Mouse (Mus musculus) MEL (cell line): Measurements from ENCODE around the gene Stx3. TPM values are rescaled to one million over a fixed set of nuclear protein-coding genes. Genes with fewer than 3 reads are reported as not detected.

Experiments
- DNase-seq: peaks from one replicate; pipeline ENCODE4 v3.0.0; 2011; ENCODE audit warnings: low read depth, low spot score
- H3K27ac ChIP-seq: 2 replicates; pipeline ENCODE4 v1.5.1; 2012; ENCODE audit warnings: low read depth, mild to moderate bottlenecking, control low read depth, low read length, moderate library complexity; ENCODE audit not compliant: control insufficient read depth
- H3K27me3 ChIP-seq, 2 experiments: fragments of 150-350 bp in 1 of 2; sonication (generic) in 1 of 2; 2 replicates each; pipeline ENCODE4 v1.6.1; 2012; ENCODE audit warnings: low read length in 2 of 2, mild to moderate bottlenecking in 2 of 2, improper control_type of control experiment in 1 of 2, moderate library complexity in 1 of 2; ENCODE audit not compliant: insufficient read depth in 2 of 2, control insufficient read depth in 1 of 2
- H3K36me3 ChIP-seq, 2 experiments: 2 replicates each; pipeline ENCODE4 v1.6.1; 2012 to 2014; ENCODE audit warnings: low read length in 2 of 2, improper control_type of control experiment in 1 of 2, inconsistent platforms in 1 of 2, mild to moderate bottlenecking in 1 of 2; ENCODE audit not compliant: insufficient read depth in 2 of 2, control insufficient read depth in 1 of 2
- H3K4me1 ChIP-seq, 2 experiments: fragments of 150-350 bp in 1 of 2; sonication (generic) in 1 of 2; 2 replicates each; pipeline ENCODE4 v1.6.1; 2012; ENCODE audit warnings: low read length in 2 of 2, improper control_type of control experiment in 1 of 2, mild to moderate bottlenecking in 1 of 2; ENCODE audit not compliant: insufficient read depth in 2 of 2, control insufficient read depth in 1 of 2
- H3K4me3 ChIP-seq, 2 experiments: fragments of 150-350 bp in 1 of 2; sonication (generic) in 1 of 2; 2 replicates each; pipeline ENCODE4 v1.5.1; 2012; ENCODE audit warnings: low read depth in 2 of 2, low read length in 2 of 2, mild to moderate bottlenecking in 2 of 2, moderate library complexity in 2 of 2, control low read depth in 1 of 2, improper control_type of control experiment in 1 of 2; ENCODE audit not compliant: control insufficient read depth in 1 of 2, insufficient read depth in 1 of 2
- H3K79me2 ChIP-seq: 2 replicates; pipeline ENCODE4 v1.6.1; 2012; ENCODE audit warnings: mild to moderate bottlenecking, low read length, moderate library complexity; ENCODE audit not compliant: control insufficient read depth, poor library complexity, insufficient read depth
- H3K9ac ChIP-seq: 2 replicates; pipeline ENCODE4 v1.6.1; 2012; ENCODE audit warnings: low read depth, mild to moderate bottlenecking, control low read depth, low read length, moderate library complexity; ENCODE audit not compliant: control insufficient read depth, poor library complexity, severe bottlenecking
- H3K9me3 ChIP-seq: fragments of 150-350 bp; sonication (generic); replicated peaks from 2 replicates; pipeline ENCODE4 v1.6.1; 2012; ENCODE audit warnings: mild to moderate bottlenecking, low read length, improper control_type of control experiment, moderate library complexity; ENCODE audit not compliant: insufficient read depth
- ELF1 ChIP-seq: IDR thresholded peaks from 2 replicates; pipeline ENCODE4 v1.6.1; 2014; ENCODE audit warnings: low read depth, mild to moderate bottlenecking, inconsistent platforms, low read length, improper control_type of control experiment, moderate library complexity
- EP300 ChIP-seq, 2 experiments: IDR thresholded peaks; 2 replicates each; pipeline ENCODE4 v1.6.1; 2011; ENCODE audit warnings: improper control_type of control experiment in 2 of 2, low read length in 2 of 2, low read depth in 1 of 2, mild to moderate bottlenecking in 1 of 2
- ETS1 ChIP-seq: IDR thresholded peaks from 2 replicates; pipeline ENCODE4 v1.6.1; 2012; ENCODE audit warnings: low read depth, mild to moderate bottlenecking, inconsistent platforms, low read length, improper control_type of control experiment, moderate library complexity
- GATA1 ChIP-seq: IDR thresholded peaks from 2 replicates; pipeline ENCODE4 v1.6.1; 2011; ENCODE audit warnings: low read depth, low read length, improper control_type of control experiment
- JUND ChIP-seq: IDR thresholded peaks from 2 replicates; pipeline ENCODE4 v1.6.1; 2011; ENCODE audit warnings: low read depth, mild to moderate bottlenecking, improper control_type of control experiment, low read length
- MAFK ChIP-seq: IDR thresholded peaks from 2 replicates; pipeline ENCODE4 v1.6.1; 2011; ENCODE audit warnings: low read depth, mild to moderate bottlenecking, low read length, improper control_type of control experiment, borderline replicate concordance
- MAZ ChIP-seq: IDR thresholded peaks from 2 replicates; pipeline ENCODE4 v1.6.1; 2012; ENCODE audit warnings: low read depth, mild to moderate bottlenecking, inconsistent platforms, low read length, improper control_type of control experiment
- MXI1 ChIP-seq: IDR thresholded peaks from 2 replicates; pipeline ENCODE4 v1.6.1; 2011; ENCODE audit warnings: mild to moderate bottlenecking, low read depth, low read length, improper control_type of control experiment
- MYB ChIP-seq: IDR thresholded peaks from 2 replicates; pipeline ENCODE4 v1.6.1; 2011; ENCODE audit warnings: mild to moderate bottlenecking, low read depth, low read length, improper control_type of control experiment
- NELFE ChIP-seq: IDR thresholded peaks from 2 replicates; pipeline ENCODE4 v1.6.1; 2011; ENCODE audit warnings: low read depth, low read length, improper control_type of control experiment
- POLR2AphosphoS5 ChIP-seq: IDR thresholded peaks from 2 replicates; pipeline ENCODE4 v1.6.1; 2012; ENCODE audit warnings: low read depth, borderline replicate concordance, mild to moderate bottlenecking, inconsistent platforms, low read length, moderate library complexity, mixed read lengths
- RAD21 ChIP-seq: IDR thresholded peaks from 2 replicates; pipeline ENCODE4 v1.6.1; 2011; ENCODE audit warnings: mild to moderate bottlenecking, low read depth, low read length, improper control_type of control experiment
- RCOR1 ChIP-seq: IDR thresholded peaks from 2 replicates; pipeline ENCODE4 v1.6.1; 2012; ENCODE audit warnings: low read depth, mild to moderate bottlenecking, inconsistent platforms, low read length, improper control_type of control experiment
- TCF12 ChIP-seq: IDR thresholded peaks from 2 replicates; pipeline ENCODE4 v1.6.1; 2014; ENCODE audit warnings: low read depth, mild to moderate bottlenecking, inconsistent platforms, low read length, improper control_type of control experiment, moderate library complexity
- ZMIZ1 ChIP-seq: IDR thresholded peaks from 2 replicates; pipeline ENCODE4 v1.6.1; 2012; ENCODE audit warnings: low read depth, mild to moderate bottlenecking, inconsistent platforms, low read length, improper control_type of control experiment, moderate library complexity
- polyA plus RNA-seq, 2 experiments: library from polyadenylated mRNA; stranded (reverse) in 1 of 2; unstranded in 1 of 2; fragments of >175 nt in 1 of 2; fragments of >200 nt in 1 of 2; gene quantifications; 2 replicates each; pipeline versions ENCODE4 v1.2.1 to v1.2.4; 2012; ENCODE audit warnings: low replicate concordance in 2 of 2, low read depth in 1 of 2; ENCODE audit not compliant: insufficient read length in 2 of 2, insufficient read depth in 1 of 2, missing spikeins in 1 of 2
- total RNA-seq: library from RNA; depleted of rRNA; stranded (reverse); fragments of 300-350 nt; gene quantifications from 2 replicates; pipeline ENCODE4 v1.2.3, GENCODE M21; 2012

Stx3 gene
- total and polyA plus RNA-seq, 3 experiments = 0.73 to 3.0 TPM; not detected in 1

DNA sequence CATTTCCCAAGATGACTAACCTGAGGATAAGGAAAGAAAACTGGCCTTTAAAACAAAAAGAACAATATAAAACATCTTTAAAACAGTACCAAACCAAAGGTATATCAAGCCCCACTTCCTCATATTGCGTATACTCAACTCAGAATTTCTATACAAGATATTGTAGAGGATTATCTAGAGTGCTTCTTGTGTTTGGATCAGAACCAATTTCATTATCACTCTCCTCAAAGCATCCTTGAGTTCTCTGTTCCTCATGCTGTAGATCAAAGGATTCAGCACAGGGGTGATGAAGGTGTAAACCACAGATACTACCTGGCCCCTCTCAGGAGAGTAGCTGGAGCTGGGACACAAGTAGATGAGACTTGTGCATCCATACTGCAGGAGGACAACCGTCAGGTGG lies 35.6 kb upstream of the Stx3 start:
- peak; percentile 53 to 56 for TF ChIP-seq EP300 (IDR thresholded peaks at IDR 0.05; ENCODE audit: low read depth in 1 of 2, low read length in 2 of 2)
- peak; percentile 44; the same call in 1 of the 2 replicates for TF ChIP-seq GATA1
- no peak for TF ChIP-seq MXI1
- TF ChIP-seq TCF12 = 0 out of 2 replicates have a peak, but pooled peaks have one; percentile 21
- no peak overlapping the region for H3K9ac ChIP-seq
- H3K4me1 ChIP-seq = peaks cover 2 to 6% of the 10 kb centered on the region in 2 experiments; a peak in 1 of 4 replicates
- DNase-seq = peak; percentile 13
- H3K27me3 ChIP-seq = no peaks in the 10 kb centered on the region
- H3K79me2 ChIP-seq = no peaks in the 10 kb centered on the region
- H3K4me3 ChIP-seq = no peak overlapping the region
- H3K27ac ChIP-seq = no peak overlapping the region
- H3K9me3 ChIP-seq = no peaks in the 10 kb centered on the region
- H3K36me3 ChIP-seq = peaks cover 0 to 14% of the 10 kb centered on the region in 2 experiments; a peak in 2 of 4 replicates

DNA sequence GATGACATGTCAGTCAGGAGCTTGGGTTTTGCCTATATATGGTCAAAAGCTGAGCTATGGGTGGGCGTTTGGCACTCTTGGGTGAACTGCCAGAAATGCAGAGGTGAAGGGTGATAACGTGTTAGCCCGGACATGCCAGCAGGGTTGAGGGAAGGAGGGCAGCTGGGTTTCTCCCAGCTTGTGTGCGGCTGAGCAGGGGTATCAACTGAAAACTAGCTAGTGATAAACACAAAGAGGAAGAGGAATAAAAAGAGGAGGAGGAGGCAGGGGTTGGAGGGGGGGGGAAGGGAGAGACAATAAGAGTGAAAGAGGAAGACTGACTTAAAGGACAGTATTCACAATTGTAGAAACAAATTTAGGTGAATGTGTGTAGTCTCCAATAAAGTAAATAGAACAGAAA lies 33.4 kb upstream of the Stx3 start:
- no peaks in the 10 kb centered on the region for H3K27me3 ChIP-seq
- no peaks in the 10 kb centered on the region for H3K9me3 ChIP-seq
- H3K4me3 ChIP-seq = no peak overlapping the region
- H3K4me1 ChIP-seq = peaks cover 2 to 6% of the 10 kb centered on the region in 2 experiments; a peak in 1 of 4 replicates
- TF ChIP-seq ETS1 (peak; percentile 41), EP300 (IDR thresholded peaks at IDR 0.05; ENCODE audit: low read depth in 1 of 2, low read length in 2 of 2) (peak; percentile 12 to 84; a peak in 3 of 4 replicates), RAD21 (no peak), ELF1 (no peak), MYB (peak; percentile 31; the same call in 1 of the 2 replicates), GATA1 (peak; percentile 33; the same call in 1 of the 2 replicates), RCOR1 (peak; percentile 43; the same call in 1 of the 2 replicates), TCF12 (0 out of 2 replicates have a peak, but pooled peaks have one; percentile 7)
- peaks cover 0 to 14% of the 10 kb centered on the region in 2 experiments; a peak in 2 of 4 replicates for H3K36me3 ChIP-seq
- peak; percentile 78 for DNase-seq
- no peak overlapping the region for H3K9ac ChIP-seq
- H3K27ac ChIP-seq = no peak overlapping the region
- no peaks in the 10 kb centered on the region for H3K79me2 ChIP-seq

DNA sequence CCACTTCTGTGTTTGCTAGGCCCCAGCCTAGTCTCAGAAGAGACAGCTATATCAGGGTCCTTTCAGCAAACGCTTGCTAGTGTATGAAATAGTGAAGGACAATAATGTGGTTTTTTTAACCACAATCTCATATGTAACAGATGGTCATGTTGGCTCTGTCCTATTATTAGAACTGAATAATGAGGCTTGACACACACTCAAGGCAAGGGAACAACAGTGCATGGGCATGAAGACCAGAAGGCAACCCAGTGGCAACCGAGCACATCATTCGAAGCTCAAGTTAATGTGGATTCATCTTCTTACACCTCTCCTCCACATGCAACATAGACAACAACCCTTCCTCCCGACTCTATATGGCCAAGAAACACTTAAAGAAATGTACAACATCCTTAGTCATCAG lies 27.1 kb upstream of the Stx3 start:
- no peaks in the 10 kb centered on the region for H3K36me3 ChIP-seq
- H3K79me2 ChIP-seq = no peaks in the 10 kb centered on the region
- no peak for DNase-seq
- H3K9ac ChIP-seq = no peak overlapping the region
- H3K4me3 ChIP-seq = no peak overlapping the region
- TF ChIP-seq NELFE (no peak), MAFK (no peak), RAD21 (no peak), ZMIZ1 (no peak), POLR2AphosphoS5 (no peak), MAZ (no peak), GATA1 (no peak), JUND (no peak)
- no peak overlapping the region for H3K27ac ChIP-seq
- H3K4me1 ChIP-seq = no peaks in the 10 kb centered on the region
- H3K9me3 ChIP-seq = no peaks in the 10 kb centered on the region
- no peaks in the 10 kb centered on the region for H3K27me3 ChIP-seq
